Mouse (Mus musculus) thymus, adult 2 months (tissue): Measurements from ENCODE around the gene Vamp1.

Experiments used
- CTCF ChIP-seq: fragments of 200-500 bp; IDR thresholded peaks from 2 replicates; pipeline ENCODE4 v1.5.1; 2012; ENCODE audit warnings: mild to moderate bottlenecking, control low read depth, low read length, moderate library complexity, borderline replicate concordance; ENCODE audit not compliant: control insufficient read depth, poor library complexity, insufficient read depth; ENCODE audit errors: extremely low read depth
- POLR2A ChIP-seq: fragments of 200-500 bp; IDR thresholded peaks from 2 replicates; pipeline ENCODE4 v1.6.1; 2012; ENCODE audit warnings: mild to moderate bottlenecking, low read length, control low read depth, moderate library complexity; ENCODE audit not compliant: control insufficient read depth, poor library complexity, insufficient read depth; ENCODE audit errors: extremely low read depth

GRCm38 (mm10) chr6:125268799-125269198 lies 53.4 kb downstream of the Vamp1 start:
- no peak for TF ChIP-seq POLR2A
- no peak for TF ChIP-seq CTCF
